Mouse (Mus musculus) megakaryocyte, embryonic 14.5 days (primary cell): ENCODE results near the gene Arhgef3. TPM values are rescaled to one million over a fixed set of nuclear protein-coding genes. Genes with fewer than 3 reads are reported as not detected.

ENCODE experiments used
- H3K27me3 ChIP-seq: replicated peaks from 2 replicates; pipeline ENCODE3; 2012; ENCODE audit warnings: inconsistent platforms
- H3K36me3 ChIP-seq: replicated peaks from 2 replicates; pipeline ENCODE3; 2012; ENCODE audit warnings: low read length, inconsistent platforms, mixed read lengths
- H3K4me1 ChIP-seq: 2 replicates; pipeline ENCODE4 v1.6.1; 2012; ENCODE audit warnings: inconsistent platforms
- H3K4me3 ChIP-seq: replicated peaks from 2 replicates; pipeline ENCODE3; 2012; ENCODE audit warnings: moderate library complexity, mild to moderate bottlenecking, inconsistent platforms
- H3K9me3 ChIP-seq: 2 replicates; pipeline ENCODE4 v1.6.1; 2012; ENCODE audit warnings: inconsistent platforms
- FLI1 ChIP-seq: IDR thresholded peaks from 2 replicates; pipeline ENCODE4 v1.6.1; 2012; ENCODE audit warnings: low read length, inconsistent platforms, mixed read lengths
- GATA1 ChIP-seq: IDR thresholded peaks from 3 replicates; pipeline ENCODE4 v1.6.1; 2012; ENCODE audit warnings: mixed read lengths, low read length, inconsistent platforms, borderline replicate concordance
- polyA plus RNA-seq: library from polyadenylated mRNA; stranded (reverse); fragments of >175 nt; gene quantifications from 2 replicates; pipeline ENCODE4 v1.2.3, GENCODE M21; 2012; ENCODE audit warnings: low replicate concordance; ENCODE audit not compliant: insufficient read depth

The Arhgef3 gene
- polyA plus RNA-seq, 1 experiment: 6.7 TPM

GRCm38 (mm10) chr14:27393806-27394205 lies 279.1 kb downstream of the Arhgef3 start:
- Histone ChIP-seq H3K9me3 (no peaks in the 10 kb centered on the region), H3K27me3 (no peaks in the 10 kb centered on the region), H3K4me3 (no peak overlapping the region), H3K36me3 (peaks cover 91% of the 10 kb centered on the region), H3K4me1 (peaks cover 36% of the 10 kb centered on the region)
- no peak for TF ChIP-seq FLI1
- TF ChIP-seq GATA1: no peak

DNA sequence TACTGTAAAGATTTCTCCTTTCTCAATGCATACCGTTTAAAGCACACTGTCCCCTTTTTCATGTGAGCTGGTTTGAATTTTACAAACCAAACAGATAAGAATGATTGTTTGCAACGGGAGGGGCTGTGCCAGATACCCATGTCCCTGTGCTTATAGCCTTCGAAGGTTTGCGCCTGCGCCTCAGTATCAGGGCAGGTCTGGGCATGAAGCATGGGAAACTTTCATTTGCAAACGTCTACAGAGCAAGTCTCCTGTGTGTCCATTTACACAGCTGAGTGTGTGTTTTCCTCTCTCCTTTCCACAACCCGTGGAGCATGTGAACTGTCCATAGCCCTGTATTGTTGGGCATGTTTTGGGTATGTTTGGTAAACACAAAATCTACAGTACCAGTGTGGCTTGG lies 281.7 kb downstream of the Arhgef3 start:
- H3K27me3 ChIP-seq: no peaks in the 10 kb centered on the region
- TF ChIP-seq FLI1: no peak
- no peak for TF ChIP-seq GATA1
- H3K4me1 ChIP-seq: peaks cover 21% of the 10 kb centered on the region
- no peaks in the 10 kb centered on the region for H3K9me3 ChIP-seq
- H3K36me3 ChIP-seq: peaks cover 96% of the 10 kb centered on the region
- no peak overlapping the region for H3K4me3 ChIP-seq

GRCm38 (mm10) chr14:27397526-27397925 lies 282.8 kb downstream of the Arhgef3 start:
- no peaks in the 10 kb centered on the region for H3K9me3 ChIP-seq
- TF ChIP-seq GATA1: no peak
- no peak for TF ChIP-seq FLI1
- H3K27me3 ChIP-seq: no peaks in the 10 kb centered on the region
- H3K4me3 ChIP-seq: no peak overlapping the region
- H3K4me1 ChIP-seq: peaks cover 26% of the 10 kb centered on the region
- peaks cover 98% of the 10 kb centered on the region for H3K36me3 ChIP-seq

- H3K9me3 ChIP-seq: no peaks in the 10 kb centered on the region
- peaks cover 90% of the 10 kb centered on the region for H3K36me3 ChIP-seq
- no peaks in the 10 kb centered on the region for H3K27me3 ChIP-seq
- H3K4me1 ChIP-seq: peaks cover 47% of the 10 kb centered on the region
- no peak for TF ChIP-seq GATA1
- TF ChIP-seq FLI1: no peak
- H3K4me3 ChIP-seq: no peak overlapping the region
Measured at GRCm38 (mm10) chr14:27400495-27400894, 285.8 kb downstream of the Arhgef3 start.

DNA sequence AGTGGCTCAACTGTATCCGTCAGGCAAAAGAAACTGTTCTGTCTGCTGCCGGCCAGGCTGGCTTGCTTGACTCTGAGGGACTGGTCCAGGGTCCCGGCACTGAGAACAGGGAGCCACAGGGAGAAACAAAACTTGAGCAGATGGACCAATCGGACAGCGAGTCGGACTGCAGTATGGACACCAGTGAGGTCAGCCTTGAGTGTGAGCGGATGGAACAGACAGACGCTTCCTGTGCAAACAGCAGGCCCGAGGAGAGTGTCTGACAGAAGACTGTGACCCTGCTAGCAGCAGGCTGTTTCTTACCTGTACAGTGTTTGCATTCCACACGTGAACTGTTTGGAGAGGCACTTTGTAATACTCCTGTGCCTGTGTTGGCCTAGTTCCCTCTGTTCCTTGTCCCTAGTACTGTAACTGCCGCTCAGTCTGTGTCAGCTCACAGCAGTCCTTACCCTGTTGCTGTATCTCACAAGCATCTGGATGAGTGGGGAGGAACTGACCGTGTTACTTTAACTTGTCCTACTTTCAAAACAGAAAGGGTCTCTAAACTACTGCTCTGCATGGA lies 287.1 kb downstream of the Arhgef3 start:
- no peaks in the 10 kb centered on the region for H3K27me3 ChIP-seq
- H3K4me1 ChIP-seq: peaks cover 50% of the 10 kb centered on the region
- H3K4me3 ChIP-seq: no peak overlapping the region
- peaks cover 81% of the 10 kb centered on the region for H3K36me3 ChIP-seq
- TF ChIP-seq FLI1: no peak
- no peak for TF ChIP-seq GATA1
- no peaks in the 10 kb centered on the region for H3K9me3 ChIP-seq

DNA sequence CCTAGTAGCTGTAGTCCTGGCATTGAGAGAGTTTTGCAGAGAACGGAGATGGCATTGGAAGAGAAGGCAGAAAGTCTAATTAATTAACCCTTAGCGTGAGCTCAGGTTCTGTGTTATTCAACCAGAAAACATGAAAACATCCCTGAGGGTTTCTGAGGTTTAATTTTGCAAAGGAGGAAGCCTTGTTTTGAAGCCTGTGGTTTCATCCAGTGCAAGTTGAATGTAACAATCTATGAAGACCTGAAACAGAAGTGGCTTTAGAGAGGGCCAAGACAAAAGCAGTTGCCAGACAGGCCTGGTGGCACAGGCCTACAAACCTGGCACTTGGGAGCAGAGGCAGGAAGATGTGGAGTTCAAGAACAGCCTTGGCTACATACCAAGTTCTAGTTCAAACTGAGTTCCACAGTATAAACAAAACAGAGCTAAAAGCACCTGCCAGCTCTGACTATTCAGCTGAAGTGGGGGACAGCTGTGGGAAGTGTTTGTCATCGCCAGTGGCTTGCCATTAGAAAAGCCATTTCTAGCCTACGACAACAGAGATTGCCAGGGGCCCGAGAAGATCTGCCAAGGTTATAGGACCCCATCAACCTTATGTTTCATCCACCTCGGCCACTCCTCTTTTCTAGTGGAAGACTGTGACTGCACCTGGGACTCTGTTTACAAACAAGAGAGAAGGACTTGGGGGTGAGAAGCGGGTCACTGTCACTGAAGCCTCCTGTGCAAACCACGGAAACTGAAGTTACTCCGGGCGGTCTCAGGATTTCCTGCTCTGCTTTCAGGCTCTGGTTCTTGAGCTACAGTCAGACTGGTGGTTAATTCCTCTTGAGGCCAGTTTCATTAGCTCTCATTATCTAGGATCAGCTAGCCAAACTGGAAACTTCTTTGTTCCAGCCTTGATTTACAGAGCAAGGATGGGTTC lies 287.9 kb downstream of the Arhgef3 start:
- Histone ChIP-seq H3K36me3 (peaks cover 73% of the 10 kb centered on the region), H3K4me3 (no peak overlapping the region)
- no peak for TF ChIP-seq GATA1
- TF ChIP-seq FLI1: no peak

DNA sequence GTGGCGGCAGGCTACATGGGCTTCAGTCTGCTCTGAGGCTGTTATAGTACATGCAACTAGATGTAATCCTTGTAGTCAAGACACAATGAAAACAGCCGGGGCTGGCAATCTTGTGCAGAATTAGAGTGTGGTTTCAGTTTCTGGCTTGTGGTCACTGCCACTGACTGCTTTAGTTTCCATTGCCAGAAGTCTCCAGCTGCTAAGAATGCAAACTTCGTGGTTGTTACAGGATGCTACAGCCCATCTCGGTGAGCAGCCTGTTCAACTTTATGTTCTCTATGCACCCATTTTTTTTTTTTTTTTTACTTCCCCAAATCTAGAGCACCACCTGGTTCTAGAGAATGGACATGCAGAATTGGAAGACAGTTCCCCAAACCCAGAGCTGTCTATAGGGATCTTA lies 290.8 kb downstream of the Arhgef3 start:
- peak overlapping the region; percentile 83 for H3K4me3 ChIP-seq
- no peak for TF ChIP-seq GATA1
- TF ChIP-seq FLI1: no peak

More for the DNA sequence above, 287.9 kb downstream of the Arhgef3 start:
- Histone ChIP-seq H3K27me3 (no peaks in the 10 kb centered on the region), H3K4me1 (peaks cover 50% of the 10 kb centered on the region), H3K9me3 (no peaks in the 10 kb centered on the region)

GRCm38 (mm10) chr14:27405947-27406346 lies 291.2 kb downstream of the Arhgef3 start:
- peaks cover 41% of the 10 kb centered on the region for H3K4me1 ChIP-seq

More for the DNA sequence above, 290.8 kb downstream of the Arhgef3 start:
- H3K36me3 ChIP-seq: peaks cover 50% of the 10 kb centered on the region
- H3K4me1 ChIP-seq: peaks cover 44% of the 10 kb centered on the region
- H3K9me3 ChIP-seq: no peaks in the 10 kb centered on the region; the same call in 1 of the 2 replicates
- no peaks in the 10 kb centered on the region for H3K27me3 ChIP-seq

DNA sequence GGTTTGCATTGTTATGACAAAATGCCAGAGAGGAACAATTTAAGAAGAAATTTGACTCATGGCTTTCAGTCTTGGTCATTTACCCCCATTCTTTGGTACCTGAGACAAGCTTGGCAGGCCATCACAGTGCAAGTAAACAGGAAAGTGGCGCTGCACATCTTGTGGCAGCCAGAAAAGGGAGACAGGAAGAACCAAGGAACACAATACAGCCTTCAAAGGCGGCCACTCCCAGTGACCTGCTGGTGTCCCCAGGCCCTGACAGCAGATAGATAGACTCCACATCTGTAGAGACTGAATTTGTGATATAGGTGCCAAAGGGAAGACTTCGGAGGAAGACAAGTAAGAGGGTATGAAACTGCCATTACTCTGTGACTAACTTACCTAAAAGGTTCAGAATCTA lies 293.5 kb downstream of the Arhgef3 start:
- Histone ChIP-seq H3K27me3 (no peaks in the 10 kb centered on the region), H3K36me3 (peaks cover 25% of the 10 kb centered on the region), H3K4me1 (peaks cover 45% of the 10 kb centered on the region), H3K9me3 (no peaks in the 10 kb centered on the region; the same call in 1 of the 2 replicates), H3K4me3 (no peak overlapping the region)
- TF ChIP-seq GATA1 (no peak), FLI1 (no peak)

More at GRCm38 (mm10) chr14:27405947-27406346, 291.2 kb downstream of the Arhgef3 start:
- Histone ChIP-seq H3K9me3 (no peaks in the 10 kb centered on the region; the same call in 1 of the 2 replicates), H3K4me3 (peak overlapping the region; percentile 83), H3K36me3 (peaks cover 46% of the 10 kb centered on the region), H3K27me3 (no peaks in the 10 kb centered on the region)
- no peak for TF ChIP-seq GATA1
- TF ChIP-seq FLI1: no peak

- Histone ChIP-seq H3K9me3 (no peaks in the 10 kb centered on the region; the same call in 1 of the 2 replicates), H3K4me3 (no peak overlapping the region), H3K4me1 (peaks cover 38% of the 10 kb centered on the region), H3K27me3 (no peaks in the 10 kb centered on the region), H3K36me3 (peaks cover 11% of the 10 kb centered on the region)
- no peak for TF ChIP-seq FLI1
- no peak for TF ChIP-seq GATA1
Measured at GRCm38 (mm10) chr14:27409662-27410061, 295.0 kb downstream of the Arhgef3 start.
